Mouse (Mus musculus): ENCODE results near the gene Adam11. TPM values are rescaled to one million over a fixed set of nuclear protein-coding genes. Genes with fewer than 3 reads are reported as not detected.

Adam11 gene
- polyA plus RNA-seq, 1 experiment from 2014 or later: 15.4 TPM

- no peaks in the 10 kb centered on the region for H3K36me3 ChIP-seq (ENCODE audit: control insufficient read depth, insufficient read depth, low read length)
- no peaks in the 10 kb centered on the region for H3K4me1 ChIP-seq (ENCODE audit: control insufficient read depth, insufficient read depth, low read length)
- DNase-seq (ENCODE audit: low spot score): no peak
- H3K4me2 ChIP-seq (ENCODE audit: low read depth, severe bottlenecking): no peak overlapping the region
- no peak for ATAC-seq (ENCODE audit: insufficient number of reproducible peaks, low FRiP score, low TSS enrichment, low read depth)
- no peak overlapping the region for H3K27ac ChIP-seq (replicated peaks; ENCODE audit: low read depth, low read length)
- H3K9me3 ChIP-seq (ENCODE audit: control insufficient read depth, low read length): no peaks in the 10 kb centered on the region
- H3K9ac ChIP-seq (ENCODE audit: low read length): no peak overlapping the region
- no peak overlapping the region for H3K4me3 ChIP-seq (ENCODE audit: low read depth, low read length)
- no peaks in the 10 kb centered on the region for H3K27me3 ChIP-seq (ENCODE audit: control insufficient read depth, insufficient read depth, low read length)
- WGBS: 70% methylated on average over 5 of the region's 5 CpGs
Observed at GRCm38 (mm10) chr11:102733146-102733545, 28.1 kb upstream of the Adam11 start.

DNA sequence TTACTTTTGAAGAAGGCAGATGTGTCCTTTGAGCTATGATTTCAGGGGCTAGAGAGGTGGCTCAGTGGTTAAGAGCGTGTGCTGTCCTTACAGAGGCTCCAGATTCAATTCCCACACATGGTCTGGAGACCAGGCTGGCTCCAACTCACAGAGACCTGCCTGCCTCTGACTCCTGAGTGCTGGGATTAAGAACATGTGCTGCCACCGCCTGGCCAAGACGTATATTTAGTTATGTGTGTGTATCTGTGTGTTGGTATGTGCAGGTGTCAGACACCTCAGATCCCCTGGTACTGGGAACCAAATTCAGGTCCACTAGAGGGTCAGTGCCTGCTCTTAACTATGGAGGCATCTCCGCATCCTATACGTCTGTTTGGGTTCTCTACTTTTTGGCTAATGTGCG, 26.3 kb upstream of the Adam11 start:
- WGBS: 89% methylated on average over 6 of the region's 6 CpGs
- ATAC-seq (ENCODE audit: insufficient number of reproducible peaks, low FRiP score, low TSS enrichment, low read depth): no peak

GRCm38 (mm10) chr11:102738046-102738445, 23.2 kb upstream of the Adam11 start:
- H3K36me3 ChIP-seq (ENCODE audit: control insufficient read depth, insufficient read depth, low read length): no peaks in the 10 kb centered on the region
- WGBS: 81% methylated on average over 3 of the region's 3 CpGs

More for the DNA sequence above, 26.3 kb upstream of the Adam11 start:
- no peak overlapping the region for H3K4me2 ChIP-seq (ENCODE audit: low read depth, severe bottlenecking)
- DNase-seq (ENCODE audit: low spot score): no peak
- no peak overlapping the region for H3K9ac ChIP-seq (ENCODE audit: low read length)
- H3K36me3 ChIP-seq (ENCODE audit: control insufficient read depth, insufficient read depth, low read length): no peaks in the 10 kb centered on the region
- no peaks in the 10 kb centered on the region for H3K9me3 ChIP-seq (ENCODE audit: control insufficient read depth, low read length)
- no peak overlapping the region for H3K27ac ChIP-seq (replicated peaks; ENCODE audit: low read depth, low read length)
- no peaks in the 10 kb centered on the region for H3K27me3 ChIP-seq (ENCODE audit: control insufficient read depth, insufficient read depth, low read length)
- no peak overlapping the region for H3K4me3 ChIP-seq (ENCODE audit: low read depth, low read length)
- H3K4me1 ChIP-seq (ENCODE audit: control insufficient read depth, insufficient read depth, low read length): peaks cover 5% of the 10 kb centered on the region

DNA sequence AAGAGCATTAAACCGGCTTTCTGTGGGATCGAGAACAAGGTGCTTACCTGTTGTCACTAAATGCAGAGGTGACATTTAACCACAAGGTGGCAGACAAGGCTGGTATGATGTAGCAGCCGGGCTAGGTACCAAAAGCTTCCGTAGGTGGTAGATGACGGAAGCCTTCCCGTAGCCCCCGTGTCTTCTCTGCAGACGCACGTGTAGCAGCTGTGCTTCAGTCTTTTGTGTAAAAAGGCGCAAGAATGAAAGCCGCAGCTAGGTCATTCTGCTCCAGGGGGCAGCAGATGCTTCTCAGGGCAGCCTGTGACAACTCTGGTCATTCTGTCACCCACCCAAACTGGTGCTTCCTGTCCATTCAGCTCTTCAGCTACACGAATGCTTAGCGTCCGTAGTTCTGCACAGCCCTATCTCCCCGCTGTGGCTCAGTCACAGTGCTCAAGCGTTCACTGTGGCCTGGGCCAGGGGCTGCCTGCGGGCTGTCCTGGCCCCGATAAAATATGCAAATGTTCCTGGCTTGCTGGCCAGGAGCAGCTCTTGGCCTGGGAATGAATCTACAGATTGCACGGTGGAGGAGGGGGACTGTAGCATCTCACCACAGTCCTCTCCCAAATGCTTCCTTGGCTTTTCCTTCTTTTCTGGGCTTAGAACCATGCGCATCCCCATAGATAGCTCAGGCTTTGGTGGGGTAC, 21.8 kb upstream of the Adam11 start:
- Histone ChIP-seq H3K4me2 (ENCODE audit: low read depth, severe bottlenecking) (peak overlapping the region; percentile 60), H3K36me3 (ENCODE audit: control insufficient read depth, insufficient read depth, low read length) (no peaks in the 10 kb centered on the region), H3K27me3 (ENCODE audit: control insufficient read depth, insufficient read depth, low read length) (peaks cover 5% of the 10 kb centered on the region; the same call in 1 of the 2 replicates), H3K9ac (ENCODE audit: low read length) (peak overlapping the region; percentile 37), H3K27ac (replicated peaks; ENCODE audit: low read depth, low read length) (no peak overlapping the region), H3K4me3 (ENCODE audit: low read depth, low read length) (peak overlapping the region; percentile 15), H3K4me1 (ENCODE audit: control insufficient read depth, insufficient read depth, low read length) (peaks cover 16% of the 10 kb centered on the region), H3K9me3 (ENCODE audit: control insufficient read depth, low read length) (no peaks in the 10 kb centered on the region)
- DNase-seq (ENCODE audit: low spot score): peak; percentile 77
- ATAC-seq (ENCODE audit: insufficient number of reproducible peaks, low FRiP score, low TSS enrichment, low read depth): no peak
- 6% methylated on average over 20 of the region's 20 CpGs for WGBS

More at GRCm38 (mm10) chr11:102738046-102738445, 23.2 kb upstream of the Adam11 start:
- no peak overlapping the region for H3K4me2 ChIP-seq (ENCODE audit: low read depth, severe bottlenecking)
- DNase-seq (ENCODE audit: low spot score): no peak
- peaks cover 5% of the 10 kb centered on the region; the same call in 1 of the 2 replicates for H3K27me3 ChIP-seq (ENCODE audit: control insufficient read depth, insufficient read depth, low read length)
- ATAC-seq (ENCODE audit: insufficient number of reproducible peaks, low FRiP score, low TSS enrichment, low read depth): no peak
- H3K9me3 ChIP-seq (ENCODE audit: control insufficient read depth, low read length): no peaks in the 10 kb centered on the region
- H3K4me1 ChIP-seq (ENCODE audit: control insufficient read depth, insufficient read depth, low read length): peaks cover 16% of the 10 kb centered on the region
- no peak overlapping the region for H3K27ac ChIP-seq (replicated peaks; ENCODE audit: low read depth, low read length)
- H3K9ac ChIP-seq (ENCODE audit: low read length): no peak overlapping the region
- H3K4me3 ChIP-seq (ENCODE audit: low read depth, low read length): no peak overlapping the region

DNA sequence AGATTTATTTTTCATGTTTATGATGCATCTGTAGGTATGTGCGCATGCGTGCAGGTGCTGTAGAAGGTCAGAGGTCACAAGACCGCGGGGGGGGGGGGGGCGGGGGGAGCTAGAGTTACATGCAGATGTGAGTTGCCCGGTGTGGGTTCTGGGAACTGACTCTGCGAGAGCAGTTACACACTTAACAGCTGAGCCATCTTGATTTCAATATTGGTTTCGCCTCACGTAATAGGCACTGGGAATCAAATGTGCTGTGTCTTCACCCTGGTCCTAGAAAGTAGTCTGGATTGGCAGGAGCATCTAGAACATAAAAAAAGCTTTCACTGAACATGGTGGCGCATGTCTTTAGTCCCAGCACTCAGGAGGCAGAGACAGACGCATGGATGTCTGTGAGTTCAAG, 20.6 kb upstream of the Adam11 start:
- H3K9ac ChIP-seq (ENCODE audit: low read length): no peak overlapping the region
- no peak overlapping the region for H3K27ac ChIP-seq (replicated peaks; ENCODE audit: low read depth, low read length)
- H3K36me3 ChIP-seq (ENCODE audit: control insufficient read depth, insufficient read depth, low read length): no peaks in the 10 kb centered on the region
- H3K9me3 ChIP-seq (ENCODE audit: control insufficient read depth, low read length): no peaks in the 10 kb centered on the region
- H3K4me1 ChIP-seq (ENCODE audit: control insufficient read depth, insufficient read depth, low read length): peaks cover 16% of the 10 kb centered on the region
- H3K4me3 ChIP-seq (ENCODE audit: low read depth, low read length): no peak overlapping the region
- WGBS: 30% methylated on average over 11 of the region's 11 CpGs
- H3K4me2 ChIP-seq (ENCODE audit: low read depth, severe bottlenecking): no peak overlapping the region
- peaks cover 5% of the 10 kb centered on the region; the same call in 1 of the 2 replicates for H3K27me3 ChIP-seq (ENCODE audit: control insufficient read depth, insufficient read depth, low read length)
- no peak for ATAC-seq (ENCODE audit: insufficient number of reproducible peaks, low FRiP score, low TSS enrichment, low read depth)
- DNase-seq (ENCODE audit: low spot score): no peak

- H3K27me3 ChIP-seq (ENCODE audit: control insufficient read depth, insufficient read depth, low read length): peaks cover 5% of the 10 kb centered on the region; the same call in 1 of the 2 replicates
- H3K4me2 ChIP-seq (ENCODE audit: low read depth, severe bottlenecking): peak overlapping the region; percentile 30; the same call in 1 of the 2 replicates
- DNase-seq (ENCODE audit: low spot score) (peak; percentile 60), ATAC-seq (ENCODE audit: insufficient number of reproducible peaks, low FRiP score, low TSS enrichment, low read depth) (no peak)
- H3K9me3 ChIP-seq (ENCODE audit: control insufficient read depth, low read length): no peaks in the 10 kb centered on the region
- H3K9ac ChIP-seq (ENCODE audit: low read length): no peak overlapping the region
- no peak overlapping the region for H3K27ac ChIP-seq (replicated peaks; ENCODE audit: low read depth, low read length)
- WGBS: 7% methylated on average over 22 of the region's 22 CpGs
- peaks cover 16% of the 10 kb centered on the region for H3K4me1 ChIP-seq (ENCODE audit: control insufficient read depth, insufficient read depth, low read length)
- H3K4me3 ChIP-seq (ENCODE audit: low read depth, low read length): no peak overlapping the region
- H3K36me3 ChIP-seq (ENCODE audit: control insufficient read depth, insufficient read depth, low read length): no peaks in the 10 kb centered on the region
Observed at GRCm38 (mm10) chr11:102741129-102741950, 19.9 kb upstream of the Adam11 start.

DNA sequence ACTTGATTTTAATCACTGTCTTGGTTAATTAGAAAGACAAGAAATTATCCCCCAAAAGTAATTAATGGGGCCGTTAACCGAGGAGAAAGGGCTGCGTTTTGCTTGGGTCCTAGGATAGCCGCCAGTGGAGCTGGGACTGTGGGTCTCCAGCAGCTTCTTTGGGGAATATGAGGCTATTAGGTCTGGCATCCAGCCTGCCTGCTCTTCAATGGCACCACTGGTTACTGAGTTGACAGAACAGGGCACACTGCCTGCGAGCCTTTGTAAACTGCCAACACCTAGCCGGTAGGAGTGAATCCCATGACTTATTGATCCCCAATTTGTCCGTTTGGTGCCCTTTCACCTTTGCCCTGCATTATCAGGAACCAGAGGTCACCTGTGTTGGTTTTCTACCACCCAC, 19.2 kb upstream of the Adam11 start:
- H3K27ac ChIP-seq (replicated peaks; ENCODE audit: low read depth, low read length): no peak overlapping the region
- no peaks in the 10 kb centered on the region for H3K9me3 ChIP-seq (ENCODE audit: control insufficient read depth, low read length)
- peaks cover 16% of the 10 kb centered on the region for H3K4me1 ChIP-seq (ENCODE audit: control insufficient read depth, insufficient read depth, low read length)
- WGBS: 29% methylated on average over 7 of the region's 7 CpGs
- peaks cover 5% of the 10 kb centered on the region; the same call in 1 of the 2 replicates for H3K27me3 ChIP-seq (ENCODE audit: control insufficient read depth, insufficient read depth, low read length)
- DNase-seq (ENCODE audit: low spot score) (no peak), ATAC-seq (ENCODE audit: insufficient number of reproducible peaks, low FRiP score, low TSS enrichment, low read depth) (no peak)
- no peak overlapping the region for H3K4me3 ChIP-seq (ENCODE audit: low read depth, low read length)
- no peak overlapping the region for H3K4me2 ChIP-seq (ENCODE audit: low read depth, severe bottlenecking)
- H3K36me3 ChIP-seq (ENCODE audit: control insufficient read depth, insufficient read depth, low read length): no peaks in the 10 kb centered on the region
- no peak overlapping the region for H3K9ac ChIP-seq (ENCODE audit: low read length)

GRCm38 (mm10) chr11:102742843-102743242, 18.4 kb upstream of the Adam11 start:
- H3K27me3 ChIP-seq (ENCODE audit: control insufficient read depth, insufficient read depth, low read length): peaks cover 5% of the 10 kb centered on the region; the same call in 1 of the 2 replicates
- DNase-seq (ENCODE audit: low spot score): no peak

More at GRCm38 (mm10) chr11:102742843-102743242, 18.4 kb upstream of the Adam11 start:
- Histone ChIP-seq H3K9ac (ENCODE audit: low read length) (no peak overlapping the region), H3K27ac (replicated peaks; ENCODE audit: low read depth, low read length) (no peak overlapping the region), H3K4me2 (ENCODE audit: low read depth, severe bottlenecking) (no peak overlapping the region), H3K36me3 (ENCODE audit: control insufficient read depth, insufficient read depth, low read length) (no peaks in the 10 kb centered on the region), H3K9me3 (ENCODE audit: control insufficient read depth, low read length) (no peaks in the 10 kb centered on the region), H3K4me3 (ENCODE audit: low read depth, low read length) (no peak overlapping the region), H3K4me1 (ENCODE audit: control insufficient read depth, insufficient read depth, low read length) (peaks cover 16% of the 10 kb centered on the region)
- 76% methylated on average over 5 of the region's 5 CpGs for WGBS
- ATAC-seq (ENCODE audit: insufficient number of reproducible peaks, low FRiP score, low TSS enrichment, low read depth): no peak
